Mouse (Mus musculus): Measurements from ENCODE around the gene Snx32. TPM values are rescaled to one million over a fixed set of nuclear protein-coding genes. Genes with fewer than 3 reads are reported as not detected.

Snx32 gene
- 35.3 and 43.6 TPM in 2 replicates for total RNA-seq (2015; ENCODE audit: low replicate concordance)
- 42.5 and 42.7 TPM in 2 replicates for total RNA-seq (2017; ENCODE audit: low replicate concordance)

DNA sequence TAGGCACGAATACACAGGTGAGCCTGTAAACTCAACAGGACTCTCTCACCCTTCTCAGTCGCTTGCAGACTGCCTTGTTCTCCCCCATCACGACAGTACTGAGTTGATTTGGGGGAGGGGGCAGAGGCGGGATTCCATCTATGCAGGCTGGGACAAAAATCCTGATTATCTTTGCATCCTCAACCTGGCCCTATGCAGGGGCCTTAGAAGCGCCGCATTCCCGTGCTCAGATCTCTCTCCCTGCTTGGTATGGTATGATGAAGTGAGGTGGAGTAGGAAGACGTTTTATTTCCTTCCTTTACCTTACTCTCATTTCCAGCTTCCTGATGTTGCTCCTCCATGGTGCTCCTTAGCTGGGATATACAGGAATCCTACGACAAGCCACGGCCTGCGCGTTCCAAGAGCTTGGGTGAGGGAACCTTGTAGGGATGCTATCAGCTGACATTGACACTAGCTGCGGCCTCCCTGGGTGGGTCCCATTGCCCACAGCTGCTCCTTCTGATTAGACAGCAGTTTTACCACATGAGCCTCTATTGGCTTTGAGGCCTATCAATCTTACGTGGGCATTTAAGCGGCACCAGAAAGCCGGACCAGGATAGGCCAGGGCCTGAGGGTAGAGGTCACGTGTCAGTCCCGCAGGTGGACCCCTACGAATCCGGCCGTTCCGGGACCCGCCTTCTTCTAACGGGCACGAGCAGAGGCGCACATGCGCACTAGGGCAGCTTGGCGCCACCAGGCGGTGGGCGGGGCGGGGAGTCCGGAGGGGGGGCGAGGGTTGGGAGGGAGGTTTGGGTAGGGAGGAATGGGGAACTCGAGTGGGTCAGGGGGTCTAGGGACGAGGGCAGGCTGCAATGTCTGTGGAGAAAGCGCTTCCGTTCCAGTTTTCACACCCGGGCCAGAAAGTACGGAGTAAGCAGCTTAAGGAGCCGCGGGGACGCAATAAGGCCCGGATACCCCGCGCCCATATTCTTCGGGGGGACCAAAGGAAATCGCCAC lies at the start of gene Snx32:
TSS of gene Snx32 (minus strand) at position 508 of the 996 bp plus-strand sequence.
- ATAC-seq (replicated peaks; ENCODE audit: low FRiP score, poor library complexity, severe bottlenecking) = peak; percentile 98

DNA sequence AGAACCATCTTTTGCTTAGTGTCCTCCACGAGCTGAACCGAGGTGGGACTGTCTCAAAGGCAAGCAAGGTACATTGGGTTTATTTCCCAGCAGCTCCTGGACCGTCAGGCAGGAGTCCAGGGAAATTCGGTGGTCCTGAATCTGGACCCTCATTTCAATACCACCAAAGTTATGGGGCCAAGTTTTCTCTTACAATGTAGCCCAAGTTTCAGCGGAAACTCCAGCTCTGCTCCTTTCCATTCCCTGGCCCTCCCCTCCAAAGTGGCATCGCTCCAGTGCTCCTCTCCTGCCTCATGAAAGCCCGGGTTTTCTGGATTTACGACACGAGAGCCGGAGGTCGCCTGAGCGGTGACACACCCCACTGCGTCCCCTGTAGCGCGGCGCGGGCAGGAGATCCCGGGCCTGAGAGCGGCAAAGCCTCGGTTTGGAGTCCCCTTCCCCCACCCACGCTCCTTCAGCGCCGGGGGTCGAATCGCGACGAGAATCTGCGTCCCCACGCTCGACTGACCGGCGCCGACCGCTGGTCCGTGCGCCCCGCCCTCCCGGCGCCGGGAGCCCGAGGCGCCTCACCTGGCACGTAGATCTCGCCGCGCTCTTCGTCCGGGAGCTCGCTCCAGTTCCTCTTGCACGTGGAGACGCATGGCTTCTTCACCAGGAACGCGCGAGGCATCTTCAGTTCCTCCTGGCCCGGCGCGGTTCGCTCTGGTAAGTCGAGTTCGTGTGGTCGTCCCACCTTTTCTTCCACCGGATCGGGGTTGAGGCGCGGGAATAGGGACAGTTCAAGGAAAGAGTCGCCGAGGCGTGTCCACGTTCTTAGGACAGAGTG lies 49.5 kb upstream of the Snx32 start:
- ATAC-seq (replicated peaks; ENCODE audit: low FRiP score, poor library complexity, severe bottlenecking) = no peak

DNA sequence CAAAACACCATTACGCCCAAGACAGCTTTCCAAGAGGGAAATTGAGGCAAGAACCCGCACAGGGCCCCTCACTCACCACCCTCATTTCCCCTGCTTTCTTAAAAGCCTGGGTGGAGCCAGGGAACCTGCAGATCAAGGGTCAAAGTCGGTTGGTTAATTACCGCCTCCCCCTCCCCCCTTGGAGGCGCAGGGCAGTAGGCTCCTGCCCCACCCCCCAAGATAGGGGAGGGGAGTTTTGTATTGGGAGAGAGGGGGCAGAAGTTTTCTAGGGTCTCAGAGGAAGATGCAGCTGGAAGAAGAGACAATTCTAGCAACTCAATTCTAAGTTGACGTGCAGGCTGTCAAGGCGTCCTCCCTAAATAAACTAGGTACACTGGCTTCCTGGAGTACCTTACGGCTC lies 48.9 kb upstream of the Snx32 start:
- no peak for ATAC-seq (replicated peaks; ENCODE audit: low FRiP score, poor library complexity, severe bottlenecking)

DNA sequence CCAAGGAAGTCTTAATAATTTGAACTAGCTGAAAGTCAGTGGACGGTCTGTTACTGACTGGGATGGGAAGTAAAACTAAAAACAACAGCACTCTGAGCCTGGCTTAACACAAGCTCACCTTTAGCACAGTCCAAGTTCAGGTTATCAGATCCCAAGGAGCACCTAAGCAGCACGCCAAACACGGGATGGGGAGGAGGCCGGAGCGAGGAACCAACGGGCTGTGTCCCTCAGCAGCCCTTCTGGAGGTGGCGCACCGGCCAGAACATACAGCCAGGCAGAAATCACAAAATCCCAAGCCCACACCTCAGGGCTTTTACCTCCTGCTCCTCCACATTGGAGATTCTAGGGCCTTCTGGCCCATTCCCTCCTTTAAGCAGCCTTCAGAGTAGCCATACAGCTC lies 48.4 kb upstream of the Snx32 start:
- no peak for ATAC-seq (replicated peaks; ENCODE audit: low FRiP score, poor library complexity, severe bottlenecking)

DNA sequence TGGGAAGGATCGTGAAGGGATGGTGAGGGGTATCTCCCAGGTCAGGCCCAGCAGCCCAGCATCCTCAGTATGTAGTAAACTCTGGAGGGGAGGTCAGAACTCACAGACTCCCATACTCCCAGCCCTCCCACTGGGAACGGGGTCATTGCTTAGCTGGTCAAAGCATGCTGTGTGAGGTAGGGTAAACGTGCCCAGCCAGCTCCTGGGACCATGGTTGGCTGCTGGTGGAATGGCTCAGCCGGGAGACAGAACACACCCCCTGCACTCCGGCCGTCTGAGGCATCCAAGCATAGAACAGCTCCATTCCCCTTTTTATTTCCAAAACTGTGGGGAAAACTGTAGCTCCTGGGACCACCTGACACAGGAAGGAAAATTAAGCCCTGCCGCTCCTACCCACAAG lies 47.8 kb upstream of the Snx32 start:
- ATAC-seq (replicated peaks; ENCODE audit: low FRiP score, poor library complexity, severe bottlenecking) = no peak

DNA sequence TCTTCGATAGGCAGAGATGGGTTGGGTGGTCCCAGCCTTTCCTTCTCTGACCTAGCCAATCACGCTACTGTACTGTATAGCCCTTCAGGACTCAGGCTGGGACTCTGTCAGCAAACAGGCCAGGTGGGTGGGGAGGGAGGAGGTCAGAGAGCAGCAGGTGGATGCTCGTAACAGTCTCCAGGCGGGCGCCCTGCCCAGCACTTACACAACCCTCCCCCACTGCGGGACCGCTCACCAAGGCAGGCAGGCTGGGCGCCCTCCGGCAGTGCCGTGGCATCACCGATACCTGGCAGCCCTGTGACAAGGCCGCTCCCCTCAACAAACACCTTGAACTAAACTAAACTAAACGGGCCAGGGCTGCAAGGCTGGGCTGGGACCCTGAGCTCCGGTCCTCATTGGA lies 43.9 kb upstream of the Snx32 start:
- no peak for ATAC-seq (replicated peaks; ENCODE audit: low FRiP score, poor library complexity, severe bottlenecking)

DNA sequence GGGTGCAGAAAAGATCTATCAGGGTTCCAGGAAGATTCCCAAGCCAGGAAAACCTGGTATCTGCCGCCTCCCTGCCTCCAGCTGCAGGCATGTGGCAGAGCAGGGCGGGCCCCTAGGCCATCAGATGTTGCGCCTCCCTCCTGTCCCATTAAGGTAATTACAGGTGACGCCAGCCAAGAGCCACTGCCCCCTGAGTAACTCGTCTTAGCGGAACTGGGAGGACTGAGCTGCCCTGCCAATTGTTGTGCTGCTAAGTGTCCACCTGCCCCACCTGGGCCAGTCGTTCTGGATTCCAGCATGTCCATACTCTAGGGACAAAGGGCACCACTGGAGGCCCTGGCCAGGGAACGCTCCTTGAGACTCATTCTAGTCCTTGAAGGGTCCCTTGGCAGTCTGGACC lies 43.5 kb upstream of the Snx32 start:
- no peak for ATAC-seq (replicated peaks; ENCODE audit: low FRiP score, poor library complexity, severe bottlenecking)

DNA sequence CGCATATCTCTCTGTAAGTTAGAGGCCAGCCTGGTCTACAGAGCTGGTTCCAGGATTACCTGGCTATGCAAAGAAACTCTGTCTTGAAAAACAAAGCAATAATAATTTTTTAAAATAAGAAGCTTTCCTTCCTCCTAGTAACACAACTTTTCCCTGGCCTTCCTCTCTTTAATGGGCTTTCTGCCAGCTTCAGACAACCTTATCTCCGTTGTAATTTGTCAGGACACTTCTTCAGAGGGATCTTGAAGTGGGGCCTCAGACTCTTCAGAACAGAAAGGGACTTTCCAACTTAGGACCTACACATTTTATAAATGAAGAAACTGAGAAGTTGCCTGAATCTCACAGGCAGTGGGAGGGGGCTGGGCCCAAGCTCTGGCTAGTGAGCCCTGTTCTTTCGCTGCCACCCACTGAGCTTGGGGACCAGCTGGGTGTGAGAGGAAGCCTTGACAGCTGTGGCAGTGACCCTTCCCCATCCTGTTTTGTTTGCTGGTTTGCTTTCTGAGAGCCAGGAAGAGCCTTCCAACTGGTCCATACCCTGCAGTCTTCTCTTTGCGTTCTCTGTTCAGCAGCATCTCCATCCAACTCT lies 37.2 kb upstream of the Snx32 start:
- no peak for ATAC-seq (replicated peaks; ENCODE audit: low FRiP score, poor library complexity, severe bottlenecking)

DNA sequence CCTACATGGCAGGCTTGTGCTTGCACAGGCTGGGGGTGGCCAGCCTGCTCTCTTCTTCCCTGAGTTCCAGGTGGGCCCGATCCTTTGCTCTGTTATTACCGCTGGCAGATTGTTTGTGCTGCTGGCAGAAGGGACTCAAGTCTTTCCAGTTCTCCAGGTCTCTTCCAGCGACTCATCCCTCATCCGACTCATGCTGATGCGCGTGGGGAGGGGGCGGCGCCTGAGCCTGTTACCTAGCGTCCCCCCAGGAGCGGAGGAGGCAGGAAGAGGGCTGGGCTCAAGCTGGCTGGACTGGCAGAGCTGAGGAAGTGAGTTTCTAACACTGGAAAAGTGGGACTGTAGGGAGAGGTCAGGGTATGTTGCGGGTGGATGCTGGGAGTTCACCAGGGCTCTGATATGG lies 33.7 kb upstream of the Snx32 start:
- no peak for ATAC-seq (replicated peaks; ENCODE audit: low FRiP score, poor library complexity, severe bottlenecking)

DNA sequence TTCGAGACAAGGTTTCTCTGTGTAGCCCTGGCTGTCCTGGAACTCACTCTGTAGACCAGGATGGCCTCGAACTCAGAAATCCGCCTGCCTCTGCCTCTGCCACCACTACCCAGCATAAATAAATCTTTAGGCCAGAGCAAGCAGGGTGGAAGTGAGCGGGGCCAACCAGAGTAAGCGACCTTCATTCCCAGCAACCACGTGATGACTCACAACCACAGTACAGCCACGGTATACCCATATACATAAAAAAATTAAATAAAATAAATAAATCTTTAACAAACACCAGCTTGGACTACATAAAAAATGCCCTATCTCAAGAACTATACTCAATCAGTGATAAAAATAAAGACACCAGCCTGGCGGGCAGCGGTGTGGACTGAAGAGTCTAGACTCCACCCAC lies 33.0 kb upstream of the Snx32 start:
- no peak for ATAC-seq (replicated peaks; ENCODE audit: low FRiP score, poor library complexity, severe bottlenecking)

DNA sequence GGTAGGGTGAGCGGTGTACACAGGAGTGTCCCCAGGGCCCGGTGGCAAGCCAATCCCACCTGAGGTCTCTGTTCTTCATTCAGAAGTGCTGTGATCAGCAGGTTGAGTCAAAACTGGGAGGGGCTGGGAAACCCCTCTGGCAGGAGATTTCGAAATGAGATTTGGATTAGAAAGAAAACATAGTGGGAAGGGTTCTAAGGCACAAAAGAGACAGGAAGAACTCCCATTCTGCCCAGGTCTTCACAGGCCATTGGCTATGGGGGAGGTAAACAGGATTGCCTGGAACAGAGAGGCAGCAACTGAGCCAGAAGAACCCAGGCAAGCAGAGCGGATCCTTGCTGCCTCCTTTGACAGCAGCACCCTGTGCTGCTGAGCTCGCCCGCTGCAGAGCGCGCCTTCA lies 28.4 kb upstream of the Snx32 start:
- ATAC-seq (replicated peaks; ENCODE audit: low FRiP score, poor library complexity, severe bottlenecking) = no peak

DNA sequence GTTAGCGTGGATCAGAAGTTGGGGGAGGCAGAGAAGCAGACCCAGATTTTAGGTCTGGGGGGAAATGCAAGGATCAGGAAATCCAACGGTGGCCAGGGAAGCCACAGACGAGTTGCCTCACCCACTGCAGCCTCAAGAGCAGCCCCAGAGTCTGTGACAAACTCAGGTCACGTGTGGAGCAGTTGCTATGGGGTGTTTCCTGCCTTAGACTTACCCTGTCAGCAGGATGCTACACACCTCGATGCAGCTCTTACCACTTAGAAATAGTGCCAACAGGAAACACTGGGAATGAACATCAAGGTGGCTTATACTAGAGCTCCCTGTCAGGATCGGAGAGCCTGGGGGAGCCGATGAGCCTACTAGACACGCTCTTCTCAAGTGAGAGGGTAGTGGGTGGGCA lies 22.2 kb upstream of the Snx32 start:
- no peak for ATAC-seq (replicated peaks; ENCODE audit: low FRiP score, poor library complexity, severe bottlenecking)

DNA sequence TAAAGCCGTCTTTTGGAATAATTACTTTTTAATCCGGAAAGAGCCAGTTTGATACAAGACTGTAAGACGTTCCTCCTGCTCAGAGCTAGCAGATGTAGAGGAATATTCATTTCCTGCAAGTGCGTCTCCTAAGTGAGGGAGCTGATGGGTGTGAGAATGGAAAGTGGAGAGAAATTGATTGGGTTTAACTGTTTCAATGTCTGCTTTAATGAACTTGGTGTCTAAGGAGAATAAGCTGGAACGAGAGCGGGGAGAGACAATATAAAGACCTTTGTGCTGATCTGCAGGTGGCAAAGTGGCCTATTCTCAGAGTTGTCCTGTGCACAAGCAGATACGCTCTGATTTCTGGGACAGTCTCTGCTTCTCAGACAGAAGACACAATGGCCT lies 19.8 kb upstream of the Snx32 start:
- no peak for ATAC-seq (replicated peaks; ENCODE audit: low FRiP score, poor library complexity, severe bottlenecking)

DNA sequence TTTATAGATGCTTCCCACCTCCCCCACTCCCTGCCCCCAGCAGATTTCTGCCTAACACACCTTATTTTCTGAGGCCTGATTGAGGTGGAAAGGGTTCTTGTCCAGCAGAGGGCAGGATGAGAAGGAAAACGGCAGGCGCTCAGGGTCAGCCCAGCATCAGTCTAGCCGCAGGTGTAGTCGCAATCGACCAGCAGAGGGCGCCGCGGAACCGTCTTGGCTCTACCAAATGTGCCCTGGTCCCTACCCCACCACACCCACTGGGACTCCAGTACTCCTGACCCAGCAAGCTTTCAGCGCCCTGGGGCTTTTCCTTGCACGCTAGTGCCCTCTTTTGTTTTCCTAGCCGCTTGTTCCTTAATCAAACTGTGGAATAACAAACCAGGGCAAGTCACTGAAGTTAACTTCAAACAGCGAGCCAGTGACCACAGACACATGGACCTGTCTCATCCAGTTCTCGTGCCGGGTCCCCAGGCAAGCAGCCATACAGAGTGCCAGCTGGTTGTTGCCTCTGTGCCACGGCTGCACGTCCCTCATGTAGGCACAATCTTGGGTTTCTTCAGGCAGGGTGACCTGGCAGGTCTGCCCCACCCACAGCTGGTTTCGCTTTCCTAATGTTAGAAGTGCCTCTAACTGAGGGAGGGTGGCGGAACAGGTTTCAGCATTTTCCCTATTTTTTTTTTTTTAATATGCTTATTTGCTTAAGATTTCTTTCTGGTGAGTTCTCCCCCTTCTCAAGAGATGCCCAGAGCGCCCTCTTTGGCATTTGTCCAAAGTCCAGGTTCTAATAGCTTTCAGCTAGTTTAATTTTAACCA lies 19.2 kb upstream of the Snx32 start:
- ATAC-seq (replicated peaks; ENCODE audit: low FRiP score, poor library complexity, severe bottlenecking) = peak; percentile 99

DNA sequence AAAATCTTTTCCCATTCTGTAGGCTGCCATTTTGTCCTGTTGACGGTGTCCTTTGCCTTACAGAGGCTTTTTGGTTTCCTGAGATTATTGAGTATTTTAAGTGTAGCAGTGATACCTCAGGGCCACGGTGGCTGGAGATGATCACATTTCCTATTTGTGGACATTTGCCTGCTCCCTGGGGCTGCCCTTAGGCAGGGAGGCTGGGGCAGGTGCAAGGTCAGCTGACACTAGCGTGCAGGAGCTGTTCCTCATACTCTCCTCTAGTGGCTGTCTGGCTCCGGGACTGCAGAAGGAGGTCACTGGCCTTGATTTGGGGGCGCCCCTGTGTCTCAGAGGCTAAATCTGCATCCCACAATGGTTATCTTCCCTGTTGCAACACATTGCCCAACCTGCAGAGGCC lies 14.9 kb upstream of the Snx32 start:
- ATAC-seq (replicated peaks; ENCODE audit: low FRiP score, poor library complexity, severe bottlenecking) = no peak

DNA sequence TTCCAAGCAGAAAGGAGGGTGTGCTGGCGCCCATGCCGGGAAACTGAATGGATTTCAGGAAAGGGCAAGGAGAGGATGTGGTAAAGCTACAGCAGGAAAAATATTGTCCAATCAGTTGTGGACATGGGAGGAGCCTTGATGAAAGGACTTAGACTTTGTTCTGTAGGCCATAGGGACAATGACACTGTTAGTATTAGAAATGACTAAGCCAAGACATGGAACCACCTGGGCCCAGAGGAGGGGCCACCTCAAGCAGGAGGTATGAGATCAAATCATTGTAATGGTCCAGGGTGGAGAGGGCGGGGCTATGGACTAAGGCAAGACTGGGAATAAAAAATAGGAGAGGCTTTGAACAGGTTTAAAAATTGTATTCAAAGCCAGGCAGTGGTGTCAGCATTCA lies 8.4 kb upstream of the Snx32 start:
- ATAC-seq (replicated peaks; ENCODE audit: low FRiP score, poor library complexity, severe bottlenecking) = no peak

DNA sequence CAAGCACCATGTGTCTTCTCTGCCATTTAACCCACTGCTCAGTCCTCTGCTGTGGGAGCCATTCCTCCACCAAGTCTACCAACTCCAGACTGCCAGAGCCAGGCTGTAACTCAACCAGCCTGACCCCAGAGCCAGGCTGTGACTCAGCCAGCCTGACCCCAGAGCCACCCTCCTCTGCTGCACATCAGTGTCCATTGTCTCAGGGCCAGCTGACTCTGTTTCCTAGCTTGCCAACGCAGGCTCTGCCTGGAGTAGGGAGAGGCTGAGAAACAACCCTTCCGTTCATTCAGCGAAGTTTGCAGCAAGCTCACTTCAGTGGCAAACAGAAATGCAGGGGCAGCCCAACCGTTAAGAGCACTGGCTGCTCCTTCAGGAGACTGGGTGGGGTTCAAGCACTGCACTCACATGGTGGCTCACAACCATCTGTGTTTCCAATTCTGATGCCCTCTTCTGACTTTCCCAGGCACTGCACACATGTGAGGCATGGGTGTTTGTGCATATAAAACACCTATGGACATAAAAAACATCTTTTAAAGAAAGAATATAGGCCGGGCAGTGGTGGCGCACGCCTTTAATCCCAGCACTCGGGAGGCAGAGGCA lies 6.7 kb upstream of the Snx32 start:
- no peak for ATAC-seq (replicated peaks; ENCODE audit: low FRiP score, poor library complexity, severe bottlenecking)

DNA sequence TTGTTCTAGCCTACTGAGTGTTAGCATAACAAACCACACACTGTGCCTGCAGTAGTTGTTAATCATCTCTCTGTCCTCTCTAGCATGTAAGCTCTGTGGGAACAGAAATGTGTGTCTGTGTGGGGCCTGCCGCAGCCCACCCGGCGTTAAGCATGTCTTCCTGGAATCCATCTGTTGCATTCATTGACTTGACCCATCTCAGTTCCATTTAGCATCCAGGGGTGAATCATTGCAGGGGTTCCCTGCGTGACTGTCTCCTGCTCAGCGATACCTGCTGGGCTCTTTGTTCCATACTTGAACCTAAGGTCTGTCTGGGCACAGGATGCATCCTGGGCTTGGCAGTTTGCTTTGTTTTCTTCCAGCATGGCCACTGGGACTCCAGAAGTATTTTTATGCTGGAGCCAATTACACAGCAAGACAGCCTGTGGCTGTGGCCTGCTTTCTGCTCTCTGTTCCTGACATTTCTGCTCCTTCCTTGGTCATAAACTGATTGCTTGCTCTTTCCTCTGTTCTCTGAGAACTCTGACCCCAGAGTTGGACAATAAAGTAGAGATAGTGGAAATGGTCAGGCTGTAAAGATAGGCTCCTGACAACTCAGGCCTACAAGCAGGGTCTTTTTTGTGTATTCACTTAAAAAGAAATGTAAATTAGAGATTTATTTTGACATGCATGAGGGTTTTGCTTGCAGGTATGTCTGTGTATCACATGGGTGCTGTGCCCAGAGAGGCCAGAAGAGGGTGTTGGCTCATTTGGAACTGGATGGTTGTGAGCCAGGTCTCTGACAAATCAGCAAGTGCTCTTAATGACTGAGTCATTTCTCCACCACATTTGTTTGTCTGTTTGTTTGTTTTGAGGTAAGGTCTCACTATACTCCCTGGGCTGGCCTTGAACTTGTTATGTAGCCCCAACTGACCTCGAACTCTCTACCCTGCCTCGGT lies 5.8 kb upstream of the Snx32 start:
- 0 out of 2 replicates have a peak, but pooled peaks have one; percentile 51 for ATAC-seq (replicated peaks; ENCODE audit: low FRiP score, poor library complexity, severe bottlenecking)
